ENCODE assay signal across 8 mouse cellular contexts in genomic region chr7:67562176-67562575, GRCm38 (mm10).
DNase-seq lines count a peak whose midpoint lies in the region; ATAC-seq and TF ChIP-seq lines count a peak whose summit lies in the region.

No protein-coding gene starts in this region.

- no peaks in the 10 kb centered on the region for H3K27me3 ChIP-seq in heart, embryonic 11.5 days (ENCODE audit: control insufficient read depth, insufficient read depth, low read length)
- H3K27me3 ChIP-seq in cerebellum, adult 2 months (ENCODE audit: control insufficient read depth, insufficient read depth, low read length) = no peaks in the 10 kb centered on the region
- H3K27me3 ChIP-seq in heart, embryonic 13.5 days (replicated peaks) = no peaks in the 10 kb centered on the region
- no peaks in the 10 kb centered on the region for H3K27me3 ChIP-seq in lung, embryonic 14.5 days (ENCODE audit: insufficient read depth, low read length)

- peaks cover 15% of the 10 kb centered on the region; the same call in 1 of the 2 replicates for H3K4me1 ChIP-seq in heart, embryonic 11.5 days (ENCODE audit: control insufficient read depth, insufficient read depth, low read length)
- peaks cover 10% of the 10 kb centered on the region for H3K4me1 ChIP-seq in cerebellum, adult 2 months (ENCODE audit: control insufficient read depth, insufficient read depth, low read length)
- H3K4me1 ChIP-seq in heart, embryonic 13.5 days = peaks cover 46% of the 10 kb centered on the region
- H3K4me1 ChIP-seq in lung, embryonic 14.5 days (ENCODE audit: insufficient read depth) = no peaks in the 10 kb centered on the region

- no peak overlapping the region for H3K27ac ChIP-seq in heart, embryonic 11.5 days (ENCODE audit: low read depth, low read length)
- H3K27ac ChIP-seq in cerebellum, adult 2 months (ENCODE audit: insufficient read depth, low read length) = peak overlapping the region; percentile 39; the same call in 1 of the 2 replicates
- peak overlapping the region; percentile 67 for H3K27ac ChIP-seq in heart, embryonic 13.5 days (replicated peaks)
- no peak overlapping the region for H3K27ac ChIP-seq in lung, embryonic 14.5 days (ENCODE audit: low read depth)

- H3K4me3 ChIP-seq in heart, embryonic 11.5 days (ENCODE audit: low read depth, low read length) = no peak overlapping the region
- no peak overlapping the region for H3K4me3 ChIP-seq in cerebellum, adult 2 months (replicated peaks; ENCODE audit: insufficient read depth, low read depth, low read length)
- H3K4me3 ChIP-seq in heart, embryonic 13.5 days = no peak overlapping the region
- no peak overlapping the region for H3K4me3 ChIP-seq in lung, embryonic 14.5 days (ENCODE audit: low read depth, low read length)

- DNase-seq in heart, adult 11 months = peak; percentile 98
- DNase-seq in cerebellum, adult 2 months = peak; percentile 85 to 91
- peak; percentile 16 for DNase-seq in lung, embryonic 14.5 days
- DNase-seq in layer of hippocampus, adult 9-10 months (ENCODE audit: low spot score) = no peak
- DNase-seq in left cerebral cortex, adult 8-10 months (ENCODE audit: low spot score in 2 of 2) = no peak
- DNase-seq in urinary bladder, postnatal 4 days (ENCODE audit: low spot score in 2 of 2) = no peak

- no peak overlapping the region for H3K9ac ChIP-seq in heart, embryonic 11.5 days (ENCODE audit: low read depth, low read length)
- peak overlapping the region; percentile 66 for H3K9ac ChIP-seq in heart, embryonic 13.5 days
- no peak overlapping the region for H3K9ac ChIP-seq in lung, embryonic 14.5 days

- ATAC-seq in heart, embryonic 11.5 days (replicated peaks; ENCODE audit: insufficient number of reproducible peaks, low FRiP score, low TSS enrichment) = no peak
- ATAC-seq in heart, embryonic 13.5 days (ENCODE audit: extremely low read depth, insufficient number of reproducible peaks, low FRiP score, low TSS enrichment) = no peak
- no peak for ATAC-seq in lung, embryonic 14.5 days (ENCODE audit: insufficient read depth)

- H3K4me2 ChIP-seq in heart, embryonic 11.5 days = no peak overlapping the region
- H3K4me2 ChIP-seq in heart, embryonic 13.5 days = no peak overlapping the region
- no peak overlapping the region for H3K4me2 ChIP-seq in lung, embryonic 14.5 days

- WGBS in heart, embryonic 11.5 days (ENCODE audit: insufficient replicate concordance) = 49% methylated on average over 12 of the region's 12 CpGs
- 7% methylated on average over 12 of the region's 12 CpGs for whole genome bisulfite sequencing in cerebellum, adult 2 months
- 47% methylated on average over 12 of the region's 12 CpGs for WGBS in heart, embryonic 13.5 days
- WGBS in lung, embryonic 14.5 days = 51% methylated on average over 12 of the region's 12 CpGs

- H3K36me3 ChIP-seq in heart, embryonic 11.5 days (ENCODE audit: control insufficient read depth, insufficient read depth, low read length) = no peaks in the 10 kb centered on the region
- no peaks in the 10 kb centered on the region for H3K36me3 ChIP-seq in heart, embryonic 13.5 days
- H3K36me3 ChIP-seq in lung, embryonic 14.5 days (ENCODE audit: insufficient read depth) = no peaks in the 10 kb centered on the region

- no peaks in the 10 kb centered on the region for H3K9me3 ChIP-seq in heart, embryonic 11.5 days (replicated peaks; ENCODE audit: control insufficient read depth, low read length)
- H3K9me3 ChIP-seq in heart, embryonic 13.5 days = no peaks in the 10 kb centered on the region
- H3K9me3 ChIP-seq in lung, embryonic 14.5 days (ENCODE audit: low read depth, low read length) = no peaks in the 10 kb centered on the region

- no peak for TF ChIP-seq CTCF in cerebellum, adult 2 months (IDR thresholded peaks at IDR 0.05; ENCODE audit: borderline replicate concordance, insufficient read depth, low read depth, low read length)
- no peak for TF ChIP-seq CTCF in lung, embryonic 14.5 days (IDR thresholded peaks at IDR 0.05; ENCODE audit: low read depth)

- TF ChIP-seq POLR2A in cerebellum, adult 2 months (IDR thresholded peaks at IDR 0.05; ENCODE audit: borderline replicate concordance, insufficient read depth, low read length) = no peak

Comparison
In these comparisons a context has a peak if more than half of its experiments do, and no peak if none do; other contexts are left out.
1. H3K27ac ChIP-seq: peak in cerebellum, adult 2 months (single experiment) and heart, embryonic 13.5 days (single experiment); none in heart, embryonic 11.5 days (single experiment) and lung, embryonic 14.5 days (single experiment).
2. DNase-seq: peak in heart, adult 11 months (single experiment), cerebellum, adult 2 months (2 of 2) and lung, embryonic 14.5 days (single experiment); none in layer of hippocampus, adult 9-10 months (single experiment), left cerebral cortex, adult 8-10 months (0 of 2) and urinary bladder, postnatal 4 days (0 of 2).